16 mouse cellular contexts compared by ENCODE assay signal in genomic region chr4:63503949-63504348, GRCm38 (mm10).
"Had no signal": no experiment of that assay in that cellular context is flagged by ENCODE, and none has a peak within 500 bp of the region (broad histone marks: within the 10 kb centered on the region; RNA-seq: fewer than 3 reads in every experiment).

No protein-coding gene starts in this region.

- H3K4me2 ChIP-seq: neural tube, embryonic 13.5 days; neural tube, embryonic 15.5 days; stomach, embryonic 15.5 days had no signal

- H3K9me3 ChIP-seq: neural tube, embryonic 13.5 days; neural tube, embryonic 15.5 days; stomach, embryonic 15.5 days had no signal

- H3K27ac ChIP-seq: neural tube, embryonic 13.5 days; neural tube, embryonic 15.5 days; stomach, embryonic 15.5 days; stomach, postnatal 0 days had no signal

- DNase-seq: retina, postnatal 1 day; right cerebral cortex, adult 18-20 months; right cerebral cortex, postnatal 14 days; right cerebral cortex, postnatal 25 days; right cerebral cortex, postnatal 4 days; spleen, adult 18-20 months; thymus, adult 18-20 months; thymus, adult 2 months; thymus, postnatal 14 days; thymus, postnatal 25 days; thymus, postnatal 36 days; thymus, postnatal 4 days had no signal

- H3K36me3 ChIP-seq: neural tube, embryonic 13.5 days; neural tube, embryonic 15.5 days; stomach, embryonic 15.5 days had no signal

- H3K9ac ChIP-seq: neural tube, embryonic 13.5 days; neural tube, embryonic 15.5 days; stomach, embryonic 15.5 days had no signal

- H3K27me3 ChIP-seq: neural tube, embryonic 15.5 days; stomach, embryonic 15.5 days had no signal

- H3K4me3 ChIP-seq: neural tube, embryonic 13.5 days; neural tube, embryonic 15.5 days; stomach, embryonic 15.5 days had no signal

- H3K4me1 ChIP-seq: neural tube, embryonic 13.5 days; neural tube, embryonic 15.5 days; stomach, embryonic 15.5 days had no signal
